Mouse (Mus musculus) CD8-positive naive resting alpha-beta T cell, adult 57 days (primary cell): ENCODE measurements around the gene Pygo2. TPM values are rescaled to one million over a fixed set of nuclear protein-coding genes. Genes with fewer than 3 reads are reported as not detected.

ENCODE experiments used
- total RNA-seq: library from RNA; stranded (reverse); gene quantifications from one replicate; pipeline ENCODE4 v1.2.4, GENCODE M21; 2023

The Pygo2 gene
- total RNA-seq = 48.9 TPM

GRCm38 (mm10) chr3:89430171-89431159 lies at the start of gene Pygo2:
TSS of gene Pygo2 (plus strand) at chr3:89430214.

GRCm38 (mm10) chr3:89394006-89394893 lies 35.8 kb upstream of the Pygo2 start, which contains the start of gene Zbtb7b:
TSS of gene Zbtb7b (minus strand) at chr3:89394776.

GRCm38 (mm10) chr3:89402693-89403092 lies 27.3 kb upstream of the Pygo2 start, which contains the start of gene Lenep:
TSS of gene Lenep (minus strand) at chr3:89402793.

GRCm38 (mm10) chr3:89411490-89412393 lies 18.3 kb upstream of the Pygo2 start, which contains the start of gene Flad1:
TSS of gene Flad1 (minus strand) at chr3:89411870.

GRCm38 (mm10) chr3:89418170-89418860 lies 11.7 kb upstream of the Pygo2 start, which contains the start of the genes Cks1b and Shc1:
TSS of gene Cks1b (minus strand) at chr3:89418383.
TSS of gene Shc1 (plus strand) at chr3:89418443.

GRCm38 (mm10) chr3:89436176-89437113 lies 6.4 kb downstream of the Pygo2 start, which contains the start of gene Pbxip1:
TSS of gene Pbxip1 (plus strand) at chr3:89436706.

GRCm38 (mm10) chr3:89454401-89455177 lies 24.6 kb downstream of the Pygo2 start, which contains the start of gene Pmvk:
TSS of gene Pmvk (plus strand) at chr3:89454541.

Other genes starting within 250 kb of the Pygo2 start
- gene Fam189b, start 247.1 kb upstream of the Pygo2 start, total RNA-seq = 176 TPM
- gene Gba, start 227.3 kb upstream of the Pygo2 start, total RNA-seq = 67.9 TPM
- gene Thbs3, start 215.0 kb upstream of the Pygo2 start, total RNA-seq = 6.5 TPM
- gene Mtx1, start 203.1 kb upstream of the Pygo2 start, total RNA-seq = 193 TPM
- not detected for gene Muc1, start 201.2 kb upstream of the Pygo2 start, total RNA-seq
- gene Krtcap2, start 184.2 kb upstream of the Pygo2 start, total RNA-seq = 96.7 TPM
- gene Trim46, start 183.9 kb upstream of the Pygo2 start, total RNA-seq = 1.5 TPM
- gene Dpm3, start 170.9 kb upstream of the Pygo2 start, total RNA-seq = 72.2 TPM
- 126 TPM for gene Slc50a1, start 159.6 kb upstream of the Pygo2 start, total RNA-seq
- not detected for gene Efna1, start 149.1 kb upstream of the Pygo2 start, total RNA-seq
- gene Efna3, start 107.2 kb upstream of the Pygo2 start, total RNA-seq = not detected
- gene Efna4, start 92.2 kb upstream of the Pygo2 start, total RNA-seq = not detected
- 2.8 TPM for gene Adam15, start 80.2 kb upstream of the Pygo2 start, total RNA-seq
- not detected for gene Dcst2, start 68.2 kb upstream of the Pygo2 start, total RNA-seq
- gene Dcst1, start 65.0 kb upstream of the Pygo2 start, total RNA-seq = not detected
- 6.8 TPM for gene Zbtb7b, start 35.4 kb upstream of the Pygo2 start, total RNA-seq
- gene Lenep, start 27.4 kb upstream of the Pygo2 start, total RNA-seq = not detected
- gene Flad1, start 18.3 kb upstream of the Pygo2 start, total RNA-seq = 29.3 TPM
- gene Cks1b, start 11.8 kb upstream of the Pygo2 start, total RNA-seq = 2.8 TPM
- gene Shc1, start 11.8 kb upstream of the Pygo2 start, total RNA-seq = 95.4 TPM
- 98.2 TPM for gene Pbxip1, start 6.5 kb downstream of the Pygo2 start, total RNA-seq
- 13.5 TPM for gene Pmvk, start 24.3 kb downstream of the Pygo2 start, total RNA-seq
- not detected for gene Kcnn3, start 90.0 kb downstream of the Pygo2 start, total RNA-seq